In the genomic region with DNA sequence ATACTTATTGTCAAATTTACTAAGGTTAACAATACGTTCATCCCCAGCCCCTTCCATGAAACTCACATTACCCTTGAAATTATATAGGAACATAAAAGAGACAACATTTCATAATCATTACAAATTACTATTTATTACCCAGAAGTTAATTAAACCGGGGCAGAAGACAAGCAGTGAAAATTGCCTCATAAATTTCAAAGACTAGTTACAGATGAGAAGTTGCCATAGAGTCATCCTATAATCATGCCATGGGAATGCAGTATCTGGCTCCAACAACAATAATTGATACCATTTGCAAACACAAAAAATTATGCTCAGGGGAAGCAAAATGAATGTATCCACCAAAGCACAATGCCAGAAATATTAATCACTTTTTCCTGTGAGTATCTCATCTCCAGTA, we compare ENCODE assay signal across 25 mouse cellular contexts. TPM values are rescaled to one million over a fixed set of nuclear protein-coding genes. Genes with fewer than 3 reads are reported as not detected.
"Had no signal": no experiment of that assay in that cellular context is flagged by ENCODE, and none has a peak within 500 bp of the region (broad histone marks: within the 10 kb centered on the region; RNA-seq: fewer than 3 reads in every experiment).

A gene (plus strand): TSS at position 388 of the 400 bp plus-strand sequence.

- H3K9me3 ChIP-seq: midbrain, embryonic 10.5 days; midbrain, embryonic 12.5 days; neural tube, embryonic 12.5 days had no signal

- DNase-seq: lung, adult 18-20 months; lung, embryonic 14.5 days; lung, postnatal 10 days; lung, postnatal 4 days; midbrain, embryonic 14.5 days; retina, postnatal 1 day; right cerebral cortex, adult 18-20 months; right cerebral cortex, postnatal 25 days; right cerebral cortex, postnatal 4 days; spleen, adult 18-20 months; thymus, adult 18-20 months; thymus, postnatal 14 days; thymus, postnatal 36 days had no signal

- H3K36me3 ChIP-seq: midbrain, embryonic 10.5 days; midbrain, embryonic 12.5 days; neural tube, embryonic 12.5 days had no signal

- H3K9ac ChIP-seq: liver, embryonic 14.5 days; lung, embryonic 14.5 days; midbrain, embryonic 12.5 days; neural tube, embryonic 12.5 days had no signal

- H3K4me1 ChIP-seq: midbrain, embryonic 10.5 days; midbrain, embryonic 12.5 days; neural tube, embryonic 12.5 days had no signal

- H3K27ac ChIP-seq: liver, embryonic 14.5 days; midbrain, embryonic 10.5 days; midbrain, embryonic 12.5 days; neural tube, embryonic 12.5 days had no signal

- H3K4me2 ChIP-seq: lung, embryonic 14.5 days; midbrain, embryonic 12.5 days; neural tube, embryonic 12.5 days had no signal

- H3K27me3 ChIP-seq: midbrain, embryonic 12.5 days; neural tube, embryonic 12.5 days had no signal

- ATAC-seq: midbrain, embryonic 16.5 days had no signal

- H3K4me3 ChIP-seq: midbrain, embryonic 10.5 days; midbrain, embryonic 12.5 days; myocyte; neural tube, embryonic 12.5 days had no signal

RNA-seq across cellular contexts. Expression of the gene that starts here (rescaled TPM):
- polyA plus RNA-seq: liver, embryonic 14.5 days; liver, embryonic 16.5 days; lung, embryonic 14.5 days; lung, embryonic 16.5 days; midbrain, embryonic 10.5 days; midbrain, embryonic 12.5 days; midbrain, embryonic 14.5 days; midbrain, embryonic 16.5 days; myocyte; neural tube, embryonic 12.5 days; small intestine, adult 2 months; stomach, embryonic 14.5 days; stomach, embryonic 16.5 days; thymus, postnatal 0 days had no signal
